Mouse (Mus musculus) cerebellum, adult 18-20 months (tissue): ENCODE measurements around the gene Ank3.

Experiments
- DNase-seq, 2 experiments: peaks; one replicate each; pipeline ENCODE4 v3.0.0; 2021

Gene Ank3

DNA sequence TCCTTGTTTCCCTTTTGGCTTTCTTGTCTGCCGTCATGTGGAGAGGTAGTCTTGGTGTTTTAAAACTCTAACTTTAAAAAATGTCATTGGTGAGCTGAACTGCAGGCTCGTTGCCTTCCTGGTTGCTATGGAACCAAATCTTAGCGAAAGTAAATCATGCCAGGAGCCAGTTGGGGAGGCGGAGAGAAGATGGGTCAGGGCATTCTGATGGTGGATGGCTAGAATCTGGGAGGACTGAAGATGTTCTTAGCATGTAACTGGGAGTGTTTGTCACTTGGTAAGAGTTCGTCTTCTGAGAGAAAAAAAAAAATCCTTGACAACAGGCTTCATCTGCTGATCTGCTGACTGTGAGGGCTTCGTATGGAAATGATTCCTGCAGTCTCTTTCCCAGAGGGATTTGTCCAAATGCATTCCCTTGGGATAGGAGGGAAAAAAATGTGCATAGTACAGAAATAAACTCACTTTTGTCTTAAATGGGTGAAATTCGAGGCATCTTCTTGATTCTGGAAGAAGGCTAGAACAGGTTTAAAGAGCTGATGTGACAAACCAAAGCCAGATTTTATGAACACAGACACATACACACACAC lies 232.3 kb downstream of the Ank3 start:
- no peak for DNase-seq

DNA sequence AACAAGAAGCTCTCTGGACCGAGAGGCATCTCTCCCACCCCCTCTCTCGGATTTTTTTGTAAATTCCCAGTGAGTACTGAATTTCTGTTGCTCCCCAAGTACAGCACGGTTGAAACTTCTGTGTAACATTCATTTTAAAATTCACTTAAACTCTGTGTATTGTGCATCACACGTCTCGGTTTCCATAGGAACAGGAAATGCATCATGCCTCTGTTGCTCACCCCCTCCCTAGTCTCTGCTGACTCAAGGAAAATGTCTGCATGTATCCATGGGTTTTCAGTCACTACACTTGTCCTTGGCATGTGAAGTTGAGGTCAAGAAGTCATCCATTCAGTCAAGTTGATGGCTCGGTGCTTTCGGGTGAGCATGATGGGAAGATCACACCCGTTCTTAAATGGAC lies 234.3 kb downstream of the Ank3 start:
- DNase-seq = no peak

GRCm38 (mm10) chr10:69634891-69635290 lies 236.3 kb downstream of the Ank3 start:
- no peak for DNase-seq

- no peak for DNase-seq
Measured at GRCm38 (mm10) chr10:69635910-69636656, 237.5 kb downstream of the Ank3 start.

DNA sequence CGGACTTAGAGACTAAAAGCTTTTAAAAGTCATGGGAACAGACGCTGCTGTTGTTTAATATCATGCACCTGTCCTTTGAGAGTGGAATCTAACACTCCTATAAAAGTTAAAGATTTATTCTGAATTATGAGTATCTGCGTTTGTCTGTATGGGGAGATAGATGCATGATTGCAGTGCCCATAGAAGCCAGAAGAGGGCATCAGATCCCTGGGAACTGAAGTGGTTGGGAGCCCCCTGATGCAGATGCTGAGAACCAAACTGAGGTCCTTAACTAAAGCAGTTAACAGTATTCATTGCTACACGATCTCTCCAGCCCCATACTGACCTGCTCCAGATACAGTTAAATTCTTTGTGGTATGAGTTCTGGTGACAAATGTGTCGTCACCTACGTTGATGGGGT lies 240.6 kb downstream of the Ank3 start:
- DNase-seq = no peak

- DNase-seq = no peak
Measured at GRCm38 (mm10) chr10:69640617-69641016, 242.0 kb downstream of the Ank3 start.

- no peak for DNase-seq
Measured at GRCm38 (mm10) chr10:69643481-69643880, 244.9 kb downstream of the Ank3 start.

DNA sequence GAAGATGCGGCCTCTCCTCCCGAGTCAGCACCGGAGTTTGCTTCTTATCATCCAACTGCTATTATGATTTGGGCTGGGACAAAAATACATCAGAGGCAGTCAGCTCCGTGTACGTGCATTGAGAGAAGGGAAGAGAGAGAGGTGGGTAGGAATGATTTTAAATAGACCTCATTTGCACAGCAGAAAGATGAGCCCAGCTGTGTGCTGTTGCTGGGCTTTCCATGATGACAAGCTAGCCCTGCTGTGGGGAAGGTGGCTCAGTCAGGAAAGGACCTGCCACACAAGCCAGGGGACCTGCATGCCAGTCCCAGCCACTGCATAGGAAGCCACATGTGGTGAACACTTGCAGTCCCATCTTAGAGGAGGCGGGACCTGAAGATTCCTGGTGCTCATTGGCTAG lies 245.4 kb downstream of the Ank3 start:
- no peak for DNase-seq

DNA sequence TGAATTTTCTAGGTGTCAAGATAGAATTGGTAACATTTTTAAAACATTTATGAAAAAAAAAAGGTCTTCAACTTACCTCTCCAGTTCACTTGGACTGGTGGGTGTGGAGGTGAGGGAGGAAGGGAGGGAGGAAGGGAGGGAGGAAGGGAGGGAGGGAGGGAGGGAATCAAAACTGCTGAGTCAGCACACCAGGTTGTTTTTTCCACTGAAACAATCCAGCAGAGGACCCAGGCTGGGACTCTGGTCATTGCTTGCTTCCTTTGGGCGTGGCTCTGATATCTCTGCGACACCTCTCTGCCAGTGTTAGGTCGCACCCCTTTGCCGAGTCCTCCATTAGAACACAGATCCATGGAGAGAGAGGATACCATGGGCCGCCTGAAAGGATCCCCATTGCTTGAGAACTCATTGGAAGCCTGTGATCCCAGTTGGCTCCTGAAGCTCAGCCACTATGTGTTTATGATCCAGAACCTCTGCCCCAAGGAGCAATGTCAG lies 246.8 kb downstream of the Ank3 start:
- DNase-seq = no peak

DNA sequence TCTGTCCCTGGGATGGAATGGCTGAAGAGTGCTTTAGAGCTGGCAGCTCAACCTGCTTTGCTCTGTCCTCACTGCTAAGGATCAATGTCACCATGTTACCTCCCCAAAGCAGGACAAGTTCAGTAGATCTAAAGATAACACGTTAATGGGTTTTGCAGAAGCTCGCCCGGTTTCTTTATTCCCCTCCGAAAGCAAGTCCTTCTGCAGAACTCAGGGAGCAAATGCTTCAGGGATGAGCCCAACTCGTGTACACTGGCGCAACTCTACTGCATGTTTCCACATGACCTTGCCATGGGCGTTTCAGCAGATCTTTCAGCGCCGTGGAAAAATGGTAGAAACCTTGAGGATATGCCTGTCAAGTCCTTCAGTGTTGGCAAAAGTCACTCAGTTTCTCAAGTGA lies 247.4 kb downstream of the Ank3 start:
- DNase-seq = no peak

GRCm38 (mm10) chr10:69650074-69650473 lies 251.5 kb downstream of the Ank3 start:
- no peak for DNase-seq

- DNase-seq = peak; percentile 46 to 56
Measured at GRCm38 (mm10) chr10:69652660-69653059, 254.1 kb downstream of the Ank3 start.

- DNase-seq = no peak
Measured at GRCm38 (mm10) chr10:69653121-69653677, 254.6 kb downstream of the Ank3 start.

DNA sequence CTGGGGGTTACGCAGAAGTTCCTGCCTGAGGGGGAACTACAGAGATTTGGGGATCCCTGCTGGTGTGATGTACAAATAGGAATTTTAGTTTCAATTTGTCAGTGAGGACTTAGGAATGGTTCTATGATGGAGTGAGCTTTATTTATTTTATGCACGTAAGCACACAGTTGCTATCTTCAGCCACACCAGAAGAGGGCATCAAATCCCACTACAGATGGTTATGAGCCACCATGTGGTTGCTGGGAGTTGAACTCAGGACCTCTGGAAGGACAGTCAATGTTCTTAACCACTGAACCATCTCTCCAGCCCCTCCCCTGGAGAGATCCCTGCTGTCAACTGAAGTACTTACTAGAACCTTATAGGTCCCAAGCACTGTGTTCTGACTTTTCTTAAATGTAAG lies 255.6 kb downstream of the Ank3 start:
- DNase-seq = no peak

- peak; percentile 40 to 73 for DNase-seq
Measured at GRCm38 (mm10) chr10:69654866-69655633, 256.5 kb downstream of the Ank3 start.

- peak; percentile 70 to 74 for DNase-seq
Measured at GRCm38 (mm10) chr10:69656321-69656720, 257.7 kb downstream of the Ank3 start.

DNA sequence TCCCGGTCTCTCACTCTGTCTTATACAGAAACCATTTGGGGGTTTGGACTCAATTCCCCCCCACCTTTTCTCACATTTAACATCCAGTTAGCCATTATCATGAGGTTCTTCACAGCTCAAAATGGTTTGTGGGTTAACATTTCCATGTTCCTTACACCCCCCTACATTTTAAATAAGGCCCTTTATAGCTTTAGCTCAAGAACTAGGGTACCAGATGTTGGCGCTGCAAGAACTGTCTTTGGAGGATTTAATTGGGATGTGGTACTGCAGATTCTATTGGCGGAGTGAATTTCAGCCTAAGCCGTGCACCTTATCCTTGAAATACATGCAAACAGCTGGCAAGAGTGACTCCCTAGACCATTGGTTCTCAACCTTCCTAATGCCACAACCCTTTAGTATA lies 261.2 kb downstream of the Ank3 start:
- no peak for DNase-seq

DNA sequence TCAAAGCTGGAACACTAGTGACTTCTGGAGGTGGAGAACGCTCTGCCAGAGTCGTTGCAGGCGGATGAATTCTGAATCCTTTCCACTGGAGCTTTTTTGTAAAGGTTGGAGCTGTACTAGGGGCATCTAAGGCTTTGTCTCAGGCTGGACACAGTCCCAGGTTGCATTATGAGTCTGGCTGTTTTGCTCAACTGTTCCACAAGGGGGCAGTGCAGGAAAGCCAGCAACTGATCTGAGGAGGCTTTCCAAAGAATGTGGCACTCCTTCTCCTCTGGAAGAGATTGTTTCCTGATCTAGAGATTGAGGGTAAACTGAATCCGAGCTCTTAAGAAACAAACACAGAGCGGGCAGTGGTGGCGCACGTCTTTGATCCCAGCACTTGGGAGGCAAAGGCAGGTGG lies 263.8 kb downstream of the Ank3 start:
- DNase-seq = peak; percentile 86 to 91

- DNase-seq = no peak
Measured at GRCm38 (mm10) chr10:69667482-69667881, 268.9 kb downstream of the Ank3 start.

DNA sequence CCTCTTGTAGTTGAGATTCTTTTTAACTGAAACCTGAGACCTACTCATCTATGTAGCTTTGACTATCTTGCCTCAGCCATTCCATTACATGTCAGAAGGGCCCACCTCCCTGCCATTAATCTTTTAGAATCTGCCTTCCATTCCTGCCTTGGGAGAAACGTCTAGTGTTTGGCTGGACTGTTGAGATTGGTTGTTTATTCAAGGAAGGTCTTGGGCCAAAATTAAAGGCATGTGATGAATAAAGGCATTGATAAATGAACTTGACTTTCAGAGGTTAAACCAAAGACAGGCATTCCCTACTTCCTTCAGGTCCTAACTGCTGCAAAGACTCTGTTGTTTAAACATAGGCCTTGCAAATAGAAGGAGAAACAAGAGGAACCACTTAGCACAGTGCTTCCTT lies 271.9 kb downstream of the Ank3 start:
- DNase-seq = no peak

DNA sequence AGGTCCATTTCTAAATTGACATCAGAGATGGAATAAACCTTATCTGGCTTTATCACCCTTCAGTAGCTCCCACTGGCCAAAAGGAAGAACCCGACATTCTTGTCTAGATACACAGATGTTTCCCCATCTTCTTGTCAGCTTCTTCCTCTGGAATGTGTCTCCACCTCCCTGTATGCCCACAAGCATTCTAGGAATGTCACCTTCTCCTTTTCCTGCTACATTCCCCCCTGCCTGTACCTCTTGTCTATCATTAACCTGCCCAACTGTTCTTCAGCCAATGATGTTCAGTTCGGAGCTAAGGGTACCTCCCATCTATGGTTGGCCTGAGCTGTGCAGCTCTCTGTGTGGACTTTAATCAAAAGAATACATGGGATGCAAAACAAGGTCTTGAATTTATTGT lies 272.4 kb downstream of the Ank3 start:
- no peak for DNase-seq

DNA sequence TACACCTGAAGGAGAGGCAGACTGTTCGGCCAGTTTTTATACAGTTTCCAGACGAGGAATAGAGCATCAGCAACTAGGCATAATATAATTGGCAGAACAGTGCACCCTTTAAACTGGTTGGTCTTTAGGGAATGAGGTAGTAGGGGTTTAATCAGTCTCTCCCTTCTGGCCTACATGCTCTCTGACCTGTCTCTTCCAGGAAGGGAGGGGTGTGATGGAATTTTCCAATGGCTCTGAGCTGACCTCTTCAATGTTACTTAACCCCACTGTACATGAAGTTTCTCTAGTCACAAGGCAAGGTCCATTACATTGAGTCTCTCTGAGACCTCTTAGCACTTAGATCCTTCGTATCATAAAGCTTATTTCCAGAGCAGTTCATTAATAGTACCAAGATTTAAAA lies 272.9 kb downstream of the Ank3 start:
- DNase-seq = no peak

- no peak for DNase-seq
Measured at GRCm38 (mm10) chr10:69672545-69672944, 274.0 kb downstream of the Ank3 start.

DNA sequence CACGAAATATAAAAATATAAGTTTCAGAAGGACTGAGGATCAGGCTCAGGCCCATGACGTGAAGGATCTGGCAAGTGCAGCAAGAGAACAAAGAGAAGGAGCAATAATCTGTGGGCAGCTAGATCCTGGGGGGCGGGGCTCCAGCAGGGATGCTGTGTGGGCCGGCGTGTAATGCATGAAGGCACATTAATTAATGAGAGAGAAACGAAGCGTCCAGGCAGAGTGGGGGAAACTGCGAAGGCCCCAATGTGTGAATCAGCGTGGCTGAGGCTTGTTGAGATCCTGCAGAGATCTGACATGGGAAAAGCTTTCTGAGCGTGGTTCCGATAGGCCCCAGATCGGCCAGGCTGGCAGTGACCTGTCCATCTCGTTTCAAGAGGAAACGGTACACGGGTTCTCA lies 279.7 kb downstream of the Ank3 start:
- DNase-seq = peak in 1 of 2 experiments; percentile 30
